Mouse (Mus musculus): Measurements from ENCODE around the gene Shb.

Shb gene

GRCm38 (mm10) chr4:45421519-45422260, 110.6 kb downstream of the Shb start:
- DNase-seq (ENCODE audit: low spot score in 2 of 2) = no peak

DNA sequence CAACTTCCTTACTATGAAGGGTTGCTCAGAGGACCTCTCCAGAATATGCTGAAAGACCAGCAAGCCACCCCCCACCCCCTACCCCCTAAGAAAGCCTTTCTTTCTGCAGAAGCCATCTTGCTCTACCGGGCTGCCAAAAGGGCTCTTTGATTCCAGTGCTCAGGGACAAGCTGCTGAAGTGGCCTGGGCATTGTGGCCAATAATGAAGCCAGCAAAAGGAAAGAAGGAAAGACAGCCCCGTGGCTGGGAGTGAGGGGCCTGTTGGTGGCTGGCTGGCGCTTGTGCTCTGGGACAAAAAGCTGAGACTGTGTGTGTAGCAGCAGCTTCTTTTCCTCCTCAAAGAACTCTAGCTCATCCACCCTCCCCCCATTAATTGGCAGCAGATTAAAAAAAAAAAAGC, 111.5 kb downstream of the Shb start:
- no peak for DNase-seq (ENCODE audit: low spot score in 2 of 2)

- DNase-seq (ENCODE audit: low spot score in 2 of 2) = no peak
Measured at GRCm38 (mm10) chr4:45419051-45419450, 113.2 kb downstream of the Shb start.

DNA sequence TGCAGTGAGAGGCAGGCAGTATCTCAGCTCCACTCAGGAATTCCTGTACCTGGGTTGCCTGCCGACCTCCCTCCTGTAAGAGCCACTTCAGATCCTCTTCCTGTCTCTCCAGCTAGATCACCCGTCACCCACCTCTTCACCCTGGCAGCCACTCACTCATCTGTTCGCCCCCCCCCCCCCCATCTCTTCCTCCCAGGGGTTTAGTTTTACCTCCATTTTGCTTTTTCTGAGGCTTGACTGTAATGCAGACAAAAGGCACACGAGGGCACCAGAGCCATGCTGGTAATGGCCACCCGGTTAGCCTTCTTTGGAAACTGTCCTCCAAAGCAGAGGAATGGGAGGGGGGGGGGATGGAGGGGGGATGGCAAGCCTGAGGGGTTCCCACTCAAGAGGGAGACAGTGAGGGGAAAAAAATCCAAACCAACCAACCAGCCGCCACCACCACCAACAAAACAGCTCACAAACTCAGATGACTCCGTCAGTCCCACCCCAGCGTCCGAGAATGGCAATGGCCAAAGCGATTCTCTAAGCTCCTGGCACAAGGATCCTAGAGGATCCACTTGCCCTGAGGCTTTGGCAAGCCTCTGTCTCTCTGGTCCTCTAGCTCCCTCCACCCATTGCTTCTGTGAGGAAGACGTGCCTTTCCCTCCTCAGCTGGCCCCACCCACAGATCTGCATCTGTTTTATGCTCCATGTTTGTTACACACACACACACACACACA, 113.9 kb downstream of the Shb start:
- DNase-seq (ENCODE audit: low spot score in 2 of 2) = no peak

GRCm38 (mm10) chr4:45416314-45416713, 116.0 kb downstream of the Shb start:
- DNase-seq (ENCODE audit: low spot score in 2 of 2) = no peak

DNA sequence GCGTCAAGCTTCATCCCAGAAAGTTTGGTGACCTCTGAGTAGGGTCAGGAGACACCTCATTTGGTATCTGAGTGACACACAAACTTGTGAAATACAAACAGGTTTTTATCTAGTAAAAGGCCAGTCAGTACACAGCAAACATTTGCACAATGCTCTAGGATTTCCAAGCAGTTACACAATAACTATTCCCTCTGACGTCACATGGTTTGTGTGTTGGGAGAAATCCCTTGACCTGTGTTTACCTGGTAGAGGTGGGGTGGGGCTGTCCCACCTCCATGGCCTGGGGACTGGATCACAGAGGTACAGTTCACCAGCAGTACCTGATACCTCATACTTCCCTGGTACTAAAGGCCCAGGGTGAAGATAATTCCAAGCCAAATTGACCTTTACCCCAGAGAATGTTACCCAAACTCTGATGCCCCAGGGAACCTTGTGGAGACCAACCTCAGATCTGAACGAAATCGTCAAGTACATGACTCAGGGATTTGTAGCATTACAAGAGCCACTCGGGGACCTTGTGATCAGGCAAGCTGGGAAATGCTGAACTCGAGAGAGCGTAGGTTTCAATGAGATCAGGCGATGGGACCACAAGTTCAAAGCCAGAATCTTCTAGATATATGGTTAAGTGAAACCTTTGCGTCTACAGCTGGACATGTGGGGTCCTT, 118.5 kb downstream of the Shb start:
- no peak for DNase-seq (ENCODE audit: low spot score in 2 of 2)

DNA sequence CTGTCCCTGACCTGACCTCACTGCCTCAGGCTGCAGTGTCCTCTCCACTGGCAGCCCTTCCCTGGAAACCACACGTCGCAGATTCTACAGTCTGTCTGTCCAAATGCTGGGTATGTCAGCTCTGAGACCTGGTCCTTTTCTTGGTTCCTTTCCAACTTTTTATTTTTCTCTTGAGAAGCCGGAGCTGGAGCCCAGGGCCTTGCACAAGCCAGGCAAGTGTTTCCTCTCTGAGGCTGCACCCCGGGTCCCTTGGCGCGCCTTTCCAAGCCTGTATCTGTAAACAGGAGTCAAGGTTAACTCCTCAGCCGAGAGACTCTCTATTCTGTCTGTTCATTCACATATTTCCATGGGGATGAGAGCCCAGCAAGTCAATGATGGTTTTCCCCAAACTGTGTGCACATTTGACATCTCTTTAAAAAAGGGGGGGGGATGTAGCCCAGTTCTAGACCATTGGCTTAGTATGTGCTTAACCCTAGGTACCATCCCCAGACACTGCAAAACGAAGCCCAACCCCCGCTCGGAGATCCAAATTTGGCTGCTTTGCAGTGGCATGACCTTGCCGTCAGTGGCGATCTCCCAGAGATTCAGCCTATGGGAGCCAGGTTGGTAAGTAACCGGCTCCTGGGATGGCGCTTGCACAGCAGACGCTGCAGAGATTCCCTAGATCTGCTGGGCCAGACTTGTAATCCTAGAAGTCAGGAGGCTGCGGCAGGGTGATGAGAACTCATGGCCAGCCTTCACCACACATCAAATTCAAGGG, 119.7 kb downstream of the Shb start:
- no peak for DNase-seq (ENCODE audit: low spot score in 2 of 2)

DNA sequence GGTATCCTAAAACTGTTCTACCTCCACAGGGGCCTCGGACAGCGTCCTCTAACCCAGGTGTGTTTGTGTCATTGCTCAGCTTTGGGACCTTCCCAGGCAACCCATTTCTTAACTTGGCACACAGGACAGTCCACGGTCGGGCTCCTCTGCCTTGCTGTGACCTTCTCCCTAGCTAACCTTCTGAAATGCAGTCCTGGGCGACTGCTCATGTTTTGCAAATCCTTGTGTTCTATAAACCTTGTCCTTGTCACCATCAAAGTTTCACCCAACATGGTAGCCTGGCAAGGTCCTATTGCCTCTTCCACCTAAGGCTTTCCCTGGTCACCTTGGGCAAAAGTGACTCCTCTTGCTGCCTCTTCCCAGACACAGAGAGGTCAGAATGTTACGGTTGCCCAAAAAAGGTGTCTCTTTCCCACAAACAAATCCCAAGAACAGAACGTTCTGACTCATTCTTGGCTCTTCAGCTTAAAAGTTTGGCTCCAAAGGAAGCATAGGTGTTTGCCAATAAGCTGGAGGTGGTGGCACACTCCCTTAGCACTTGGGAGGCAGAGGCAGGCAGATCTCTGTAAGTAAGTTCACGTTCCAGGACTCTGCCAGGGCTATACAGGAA, 121.0 kb downstream of the Shb start:
- no peak for DNase-seq (ENCODE audit: low spot score in 2 of 2)

DNA sequence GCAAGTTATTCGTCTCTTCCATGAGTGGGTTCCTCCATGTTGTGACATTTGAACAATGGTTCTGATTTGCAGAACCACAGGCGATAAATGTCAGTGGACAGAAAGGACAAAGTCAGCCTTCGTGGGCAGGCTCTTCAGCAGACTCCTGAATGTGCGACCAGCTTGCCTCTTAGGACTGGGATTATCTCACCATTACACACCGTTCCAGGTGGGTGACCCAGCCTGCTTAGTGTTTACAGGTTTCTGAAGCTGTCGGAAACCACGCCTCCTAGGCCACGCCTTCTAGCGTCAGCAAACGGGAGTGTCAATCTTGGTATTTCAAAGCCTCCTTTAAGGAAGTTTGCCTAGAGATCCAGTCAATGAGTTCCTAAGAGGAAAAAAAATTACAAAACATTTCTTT, 123.0 kb downstream of the Shb start:
- DNase-seq (ENCODE audit: low spot score in 2 of 2) = peak; percentile 86 to 90

DNA sequence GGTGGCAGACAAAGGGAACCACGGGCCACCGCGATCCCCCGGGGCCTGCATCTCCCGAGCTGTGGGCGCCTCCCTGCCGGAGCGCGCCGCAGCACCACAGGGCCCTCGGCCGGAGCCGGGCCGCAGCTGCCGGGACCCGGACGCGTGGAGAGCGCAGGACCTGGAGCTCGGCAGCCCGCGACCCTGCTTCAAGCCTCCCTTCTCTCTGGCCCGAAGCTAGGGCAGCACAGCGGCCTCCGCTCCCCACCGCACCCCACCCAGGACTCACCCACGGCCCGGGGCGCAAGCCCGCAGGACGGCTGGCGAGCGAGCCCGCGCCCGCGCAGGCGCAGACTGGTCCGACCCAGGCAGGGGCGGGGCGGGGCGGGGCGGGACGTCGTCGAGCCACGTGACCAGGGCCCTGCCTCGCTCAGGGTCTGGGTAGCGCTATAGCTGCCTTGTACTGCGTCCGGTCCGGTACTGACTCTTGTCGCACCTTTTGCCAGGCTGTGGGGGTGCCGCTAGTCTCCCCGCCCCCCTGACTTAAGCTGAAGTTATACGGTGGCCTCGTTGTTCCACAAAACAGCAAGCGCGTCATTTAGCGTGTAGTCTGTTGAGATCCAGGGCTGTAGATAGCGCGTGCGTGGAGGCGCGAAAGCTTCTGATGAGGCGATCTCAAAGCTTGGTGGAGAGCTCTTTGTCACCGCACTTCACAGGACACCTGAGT, 123.7 kb downstream of the Shb start, which contains the start of gene Slc25a51:
TSS of gene Slc25a51 (minus strand) at position 340 of the 706 bp plus-strand sequence.
- DNase-seq (ENCODE audit: low spot score in 2 of 2) = peak; percentile 87 to 95

GRCm38 (mm10) chr4:45407703-45408334, 124.5 kb downstream of the Shb start:
- peak; percentile 28 to 71 for DNase-seq (ENCODE audit: low spot score in 2 of 2)

DNA sequence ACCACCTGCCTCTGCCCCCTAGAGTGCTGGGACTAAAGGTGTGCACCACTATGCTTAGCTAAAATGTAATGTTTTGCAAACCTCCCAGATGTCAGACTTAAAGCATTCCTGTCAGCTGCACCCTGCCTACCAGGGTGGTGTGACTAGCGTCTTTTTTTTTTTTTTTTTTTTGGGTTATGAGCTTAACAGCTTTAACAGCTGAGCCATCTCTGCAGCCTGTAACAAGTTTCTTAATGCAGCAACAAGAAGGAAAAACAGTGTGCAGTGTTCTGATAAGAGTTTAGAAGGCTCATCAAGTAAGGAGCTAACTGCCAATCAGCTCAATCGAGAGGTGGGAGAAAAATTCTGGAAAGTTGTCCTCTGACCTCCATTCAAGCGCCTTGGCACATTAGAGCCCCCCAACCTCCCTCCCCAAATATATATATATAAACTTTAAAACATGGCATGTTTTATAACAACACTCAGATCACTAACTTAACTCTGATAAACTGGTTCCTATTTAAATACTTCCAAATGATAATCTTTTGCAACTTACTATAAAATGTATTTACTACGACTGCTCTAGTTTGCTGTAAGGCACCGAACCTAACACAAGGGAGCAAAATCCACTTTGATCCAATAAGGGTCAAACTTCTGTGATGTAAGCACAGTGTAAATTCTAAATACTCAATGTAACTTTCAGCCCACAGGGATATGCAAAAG, 125.1 kb downstream of the Shb start:
- DNase-seq (ENCODE audit: low spot score in 2 of 2) = peak in 1 of 2 experiments; percentile 22

DNA sequence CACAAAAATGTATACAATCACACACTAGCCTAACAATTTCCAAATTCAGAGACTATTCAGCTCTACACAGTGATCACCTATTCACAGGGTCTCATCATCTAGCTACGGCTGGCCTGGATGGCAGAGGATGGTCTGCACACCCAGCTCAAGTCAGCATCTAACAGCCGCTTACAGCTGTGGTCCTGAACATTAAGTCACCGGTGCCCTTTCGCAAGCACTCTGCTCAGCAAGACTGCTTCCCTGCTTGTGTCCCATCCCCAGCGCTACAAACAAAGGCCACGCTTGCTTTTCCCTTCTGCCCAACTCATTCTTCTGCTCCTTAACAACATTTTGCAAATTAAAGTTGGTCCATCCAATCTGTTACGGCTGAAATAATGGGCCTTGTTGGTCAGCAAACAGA, 125.9 kb downstream of the Shb start:
- no peak for DNase-seq (ENCODE audit: low spot score in 2 of 2)

- DNase-seq (ENCODE audit: low spot score in 2 of 2) = no peak
Measured at GRCm38 (mm10) chr4:45405315-45405714, 127.0 kb downstream of the Shb start.

DNA sequence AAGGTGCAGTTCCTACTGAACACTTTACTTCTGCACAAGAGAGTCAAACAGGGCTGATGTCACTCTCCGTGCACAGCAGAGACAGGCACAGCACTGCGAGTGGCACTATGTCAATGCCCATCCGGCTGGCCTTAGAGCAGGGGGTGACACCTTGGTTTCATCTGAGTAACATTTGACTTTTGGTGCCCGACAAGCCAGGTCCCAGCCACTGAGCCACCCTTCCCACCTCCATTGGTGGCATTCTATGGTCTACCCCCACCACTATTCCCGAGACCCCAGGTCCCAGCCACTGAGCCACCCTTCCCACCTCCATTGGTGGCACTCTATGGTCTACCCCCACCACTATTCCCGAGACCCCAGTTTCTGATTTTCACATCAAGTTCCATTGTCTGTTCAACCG, 128.2 kb downstream of the Shb start:
- DNase-seq (ENCODE audit: low spot score in 2 of 2) = no peak

DNA sequence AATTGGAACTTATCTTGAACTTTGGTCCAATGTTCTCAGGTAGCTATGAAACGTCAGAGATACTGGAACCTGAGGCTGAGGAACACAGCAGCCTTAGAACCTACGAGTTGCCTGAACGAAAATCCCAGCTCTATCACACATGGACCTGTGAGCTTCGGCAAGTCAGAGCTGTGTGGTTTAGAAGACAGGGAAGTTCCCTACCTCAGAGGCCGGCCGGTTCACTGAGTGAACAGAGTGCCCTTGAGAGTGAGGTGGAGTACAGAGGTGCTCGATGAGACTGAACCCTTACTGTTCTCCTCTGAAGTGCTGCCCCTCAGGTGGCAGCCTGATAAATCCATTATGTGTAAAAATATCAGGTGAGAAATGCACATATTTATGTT, 128.8 kb downstream of the Shb start:
- no peak for DNase-seq (ENCODE audit: low spot score in 2 of 2)

DNA sequence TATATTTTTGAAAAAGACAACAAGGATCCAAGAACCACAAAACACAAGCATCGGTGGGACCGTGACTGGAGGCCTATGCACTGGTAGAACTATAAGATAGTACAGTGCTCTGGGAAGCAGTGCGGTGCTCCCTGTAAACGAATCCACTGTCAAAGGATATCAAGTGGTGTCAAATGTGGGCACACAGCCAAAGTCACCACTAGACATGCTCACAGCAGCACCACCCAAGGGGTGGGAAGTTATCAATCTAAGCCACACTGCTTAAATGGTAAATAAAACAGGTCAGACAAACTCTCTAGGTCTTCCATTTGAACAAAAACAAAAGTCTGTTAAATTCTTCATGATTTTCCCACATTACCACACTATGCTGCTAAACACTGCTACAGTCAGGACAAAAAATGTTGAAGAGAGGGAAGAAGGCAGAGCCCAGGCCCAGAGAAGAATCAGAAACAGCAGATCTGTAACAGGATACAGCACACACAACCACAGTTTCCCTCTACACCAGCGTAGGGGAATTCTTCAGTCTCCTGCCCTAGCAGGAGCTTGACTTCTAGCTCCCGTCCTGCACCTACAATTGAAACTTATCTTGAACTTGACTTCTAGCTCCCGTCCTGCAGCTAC, 129.3 kb downstream of the Shb start:
- peak; percentile 84 to 87 for DNase-seq (ENCODE audit: low spot score in 2 of 2)

- no peak for DNase-seq (ENCODE audit: low spot score in 2 of 2)
Measured at GRCm38 (mm10) chr4:45402281-45402680, 130.0 kb downstream of the Shb start.
